Mouse (Mus musculus) liver, embryonic 15.5 days (tissue): ENCODE data around the gene Ccdc30. TPM values are rescaled to one million over a fixed set of nuclear protein-coding genes. Genes with fewer than 3 reads are reported as not detected.

Experiments
- ATAC-seq: fragments of 200-750 bp; cut with Nextera tagmentation; 2 replicates; pipeline ENCODE4 v1.8.0; 2017; ENCODE audit warnings: moderate number of reproducible peaks, mild to moderate bottlenecking, moderate library complexity; ENCODE audit not compliant: insufficient read depth
- H3K27ac ChIP-seq: fragments of 300-500 bp; sonication (generic); replicated peaks from 2 replicates; pipeline ENCODE4 v1.5.1; 2015; ENCODE audit warnings: mild to moderate bottlenecking, inconsistent platforms
- H3K27me3 ChIP-seq: fragments of 300-500 bp; sonication (generic); 2 replicates; pipeline ENCODE4 v1.6.1; 2015; ENCODE audit warnings: mild to moderate bottlenecking, inconsistent platforms
- H3K36me3 ChIP-seq: fragments of 300-500 bp; sonication (generic); replicated peaks from 2 replicates; pipeline ENCODE4 v1.6.1; 2015; ENCODE audit warnings: moderate library complexity, mild to moderate bottlenecking, inconsistent platforms
- H3K4me1 ChIP-seq: fragments of 300-500 bp; sonication (generic); replicated peaks from 2 replicates; pipeline ENCODE4 v1.6.1; 2015; ENCODE audit warnings: inconsistent platforms
- H3K4me2 ChIP-seq: fragments of 300-500 bp; sonication (generic); 2 replicates; pipeline ENCODE4 v1.6.1; 2015; ENCODE audit warnings: moderate library complexity, mild to moderate bottlenecking, inconsistent platforms
- H3K4me3 ChIP-seq: fragments of 300-500 bp; sonication (generic); replicated peaks from 2 replicates; pipeline ENCODE4 v1.5.1; 2015; ENCODE audit warnings: mild to moderate bottlenecking, inconsistent platforms
- H3K9ac ChIP-seq: fragments of 300-500 bp; sonication (generic); 2 replicates; pipeline ENCODE4 v1.6.1; 2015; ENCODE audit warnings: moderate library complexity, mild to moderate bottlenecking, inconsistent platforms
- H3K9me3 ChIP-seq: fragments of 300-500 bp; sonication (generic); replicated peaks from 2 replicates; pipeline ENCODE4 v1.6.1; 2016; ENCODE audit warnings: inconsistent platforms
- WGBS: fragments of 180-500 bp; shearing (Covaris S2); methylation state at CpG from one replicate; pipeline ENCODE4 v1.1.7; 2015; ENCODE audit warnings: mixed read lengths; ENCODE audit not compliant: insufficient replicate concordance; 5-methylcytosine and 5-hydroxymethylcytosine counted together
- polyA plus RNA-seq: library from polyadenylated mRNA; unstranded; fragments of >200 nt; fragmentation: Nextera tagmentation; extraction: Ambion mirVana; gene quantifications from 2 replicates; pipeline ENCODE4 v1.2.1, GENCODE M21; 2015

The Ccdc30 gene
- polyA plus RNA-seq, 1 experiment from 2014 or later, result 1.1 TPM

- H3K9ac ChIP-seq, result no peak overlapping the region
- peaks cover 46% of the 10 kb centered on the region for H3K4me1 ChIP-seq
- no peak for ATAC-seq
- peaks cover 33% of the 10 kb centered on the region for H3K27me3 ChIP-seq
- WGBS, result 45% methylated on average over 3 of the region's 3 CpGs
- H3K4me3 ChIP-seq, result no peak overlapping the region
- no peaks in the 10 kb centered on the region for H3K36me3 ChIP-seq
- no peaks in the 10 kb centered on the region for H3K9me3 ChIP-seq
- H3K4me2 ChIP-seq, result no peak overlapping the region
- no peak overlapping the region for H3K27ac ChIP-seq
Observed at GRCm38 (mm10) chr4:119417270-119417669, 1.9 kb upstream of the Ccdc30 start.

- no peak for ATAC-seq
Observed at GRCm38 (mm10) chr4:119412791-119413190, 2.5 kb downstream of the Ccdc30 start.

DNA sequence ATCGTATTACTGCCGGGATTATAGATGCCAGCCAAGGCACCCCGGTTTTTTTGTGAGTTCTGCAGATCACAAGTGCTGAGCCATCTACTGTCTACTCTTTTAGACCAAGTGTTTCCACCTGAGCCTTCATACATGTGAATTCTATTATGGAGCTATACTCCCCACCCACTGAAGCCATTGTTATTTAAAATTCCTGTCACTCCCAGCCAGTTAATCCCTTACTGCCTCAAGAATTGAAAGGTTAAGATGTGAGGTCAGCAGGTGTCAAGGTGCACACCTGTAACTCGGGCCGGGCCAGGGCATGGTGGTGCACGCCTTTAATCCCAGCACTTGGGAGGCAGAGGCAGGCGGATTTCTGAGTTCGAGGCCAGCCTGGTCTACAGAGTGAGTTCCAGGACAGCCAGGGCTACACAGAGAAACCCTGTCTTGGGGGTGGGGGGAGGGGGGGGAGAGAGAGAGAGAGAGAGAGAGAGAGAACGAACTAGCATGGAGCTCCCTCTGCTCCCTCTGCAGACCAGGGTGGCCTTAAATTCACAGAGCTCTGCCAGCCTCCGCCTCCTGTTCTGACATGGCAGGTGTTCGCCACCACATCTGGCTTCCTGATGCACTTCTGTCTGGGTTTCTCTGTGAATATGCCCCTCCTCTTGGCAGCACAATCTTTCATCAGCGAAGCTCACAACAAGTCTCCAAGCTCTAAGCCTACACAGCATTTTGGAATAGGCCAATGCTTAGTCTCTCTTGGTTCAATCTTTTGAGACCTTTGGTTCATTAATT is 3.3 kb downstream of the Ccdc30 start:
- 61% methylated on average over 12 of the region's 12 CpGs for WGBS
- no peak overlapping the region for H3K9ac ChIP-seq

More at GRCm38 (mm10) chr4:119412791-119413190, 2.5 kb downstream of the Ccdc30 start:
- Histone ChIP-seq H3K27ac (no peak overlapping the region), H3K4me1 (peaks cover 19% of the 10 kb centered on the region), H3K27me3 (peaks cover 38% of the 10 kb centered on the region), H3K9ac (no peak overlapping the region), H3K4me3 (no peak overlapping the region), H3K4me2 (no peak overlapping the region), H3K9me3 (no peaks in the 10 kb centered on the region), H3K36me3 (no peaks in the 10 kb centered on the region)
- WGBS, result 36% methylated on average over 6 of the region's 6 CpGs

DNA sequence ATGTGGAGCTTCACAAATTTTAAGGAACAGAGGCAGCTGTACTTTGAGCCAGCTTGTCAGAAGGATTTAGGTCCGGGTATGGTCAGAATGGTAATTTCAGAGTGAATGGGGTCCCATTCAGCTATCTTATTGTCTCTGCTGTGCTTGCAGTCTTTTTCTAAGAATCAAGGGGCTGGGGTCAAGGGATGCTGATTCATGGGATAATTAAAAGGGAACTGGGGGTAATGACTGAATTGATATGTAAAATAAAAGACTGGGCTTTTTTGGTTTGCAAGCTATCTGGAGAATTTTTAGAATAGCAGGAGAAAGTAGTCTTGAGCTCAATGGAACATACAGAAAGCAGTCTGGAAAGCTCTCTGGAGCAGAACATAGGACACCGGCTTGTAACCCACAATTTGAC is 11.9 kb downstream of the Ccdc30 start:
- H3K4me3 ChIP-seq, result no peak overlapping the region
- no peaks in the 10 kb centered on the region for H3K4me1 ChIP-seq
- no peak for ATAC-seq
- H3K27ac ChIP-seq, result no peak overlapping the region
- no peaks in the 10 kb centered on the region for H3K9me3 ChIP-seq
- H3K4me2 ChIP-seq, result no peak overlapping the region
- H3K27me3 ChIP-seq, result no peaks in the 10 kb centered on the region
- WGBS, result 70% methylated on average over 2 of the region's 2 CpGs
- no peaks in the 10 kb centered on the region for H3K36me3 ChIP-seq
- H3K9ac ChIP-seq, result no peak overlapping the region

More for the DNA sequence above, 3.3 kb downstream of the Ccdc30 start:
- Histone ChIP-seq H3K4me3 (no peak overlapping the region), H3K4me1 (peaks cover 12% of the 10 kb centered on the region), H3K36me3 (no peaks in the 10 kb centered on the region), H3K4me2 (no peak overlapping the region), H3K27ac (no peak overlapping the region), H3K9me3 (no peaks in the 10 kb centered on the region), H3K27me3 (peaks cover 38% of the 10 kb centered on the region)
- no peak for ATAC-seq

- Histone ChIP-seq H3K4me2 (no peak overlapping the region), H3K9ac (no peak overlapping the region), H3K4me1 (no peaks in the 10 kb centered on the region), H3K27ac (no peak overlapping the region), H3K27me3 (no peaks in the 10 kb centered on the region), H3K36me3 (no peaks in the 10 kb centered on the region), H3K9me3 (no peaks in the 10 kb centered on the region), H3K4me3 (no peak overlapping the region)
- 42% methylated on average over 7 of the region's 7 CpGs for WGBS
- no peak for ATAC-seq
Observed at GRCm38 (mm10) chr4:119400896-119401295, 14.4 kb downstream of the Ccdc30 start.

- no peaks in the 10 kb centered on the region for H3K27me3 ChIP-seq
- H3K9ac ChIP-seq, result no peak overlapping the region
- H3K36me3 ChIP-seq, result no peaks in the 10 kb centered on the region
- no peak for ATAC-seq
- 74% methylated on average over 7 of the region's 7 CpGs for WGBS
- no peak overlapping the region for H3K27ac ChIP-seq
- H3K4me3 ChIP-seq, result no peak overlapping the region
- no peaks in the 10 kb centered on the region for H3K4me1 ChIP-seq
- H3K4me2 ChIP-seq, result no peak overlapping the region
- no peaks in the 10 kb centered on the region for H3K9me3 ChIP-seq
Observed at GRCm38 (mm10) chr4:119398751-119399150, 16.6 kb downstream of the Ccdc30 start.

DNA sequence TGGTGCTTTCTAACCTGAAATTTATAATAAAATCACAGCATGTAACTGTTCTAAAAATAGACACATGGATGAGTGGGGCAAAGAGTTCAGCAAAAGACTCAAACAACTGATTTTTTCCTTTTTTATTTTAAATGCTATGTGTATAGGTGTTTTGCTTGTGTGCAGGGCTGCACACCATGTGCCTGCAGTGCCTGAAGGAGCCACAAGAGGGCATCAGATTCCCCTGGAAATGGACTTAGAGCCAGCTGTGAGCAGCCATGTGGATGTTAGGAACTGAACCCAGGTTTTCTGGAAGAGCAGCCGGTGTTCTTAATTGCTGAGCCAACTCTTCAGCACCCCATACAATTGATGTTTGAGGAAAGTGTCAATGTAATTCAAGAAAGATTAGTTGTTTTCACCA is 25.0 kb downstream of the Ccdc30 start:
- no peak for ATAC-seq
- H3K4me3 ChIP-seq, result no peak overlapping the region
- H3K36me3 ChIP-seq, result no peaks in the 10 kb centered on the region
- H3K27ac ChIP-seq, result no peak overlapping the region
- no peak overlapping the region for H3K9ac ChIP-seq
- H3K9me3 ChIP-seq, result no peaks in the 10 kb centered on the region
- 69% methylated on average over 1 of the region's 1 CpGs for WGBS
- no peaks in the 10 kb centered on the region for H3K4me1 ChIP-seq
- no peaks in the 10 kb centered on the region for H3K27me3 ChIP-seq
- no peak overlapping the region for H3K4me2 ChIP-seq

DNA sequence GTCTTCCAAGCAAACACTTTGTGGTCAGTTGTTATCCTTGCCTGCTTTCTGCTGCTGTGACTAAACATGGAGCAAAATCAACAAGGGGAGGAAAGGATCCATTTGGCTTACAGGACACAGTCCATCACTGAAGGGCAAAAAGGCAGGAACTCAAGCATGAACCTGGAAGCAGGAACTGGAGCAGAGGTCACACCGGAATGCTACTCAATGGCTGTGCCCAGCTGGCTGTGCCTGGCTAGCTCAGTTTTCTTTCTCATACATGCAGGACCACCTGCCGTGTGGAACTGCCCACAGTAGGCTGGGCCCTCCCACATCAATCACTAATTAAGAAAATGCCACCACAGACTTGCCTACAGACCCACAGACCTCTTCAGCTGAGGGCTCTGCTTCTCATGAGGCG is 26.1 kb downstream of the Ccdc30 start:
- no peaks in the 10 kb centered on the region for H3K27me3 ChIP-seq
- H3K4me2 ChIP-seq, result no peak overlapping the region
- no peaks in the 10 kb centered on the region for H3K9me3 ChIP-seq
- H3K9ac ChIP-seq, result no peak overlapping the region
- no peak overlapping the region for H3K4me3 ChIP-seq
- no peaks in the 10 kb centered on the region for H3K4me1 ChIP-seq
- no peak overlapping the region for H3K27ac ChIP-seq
- no peak for ATAC-seq
- no peaks in the 10 kb centered on the region for H3K36me3 ChIP-seq
- WGBS, result 57% methylated on average over 3 of the region's 3 CpGs

DNA sequence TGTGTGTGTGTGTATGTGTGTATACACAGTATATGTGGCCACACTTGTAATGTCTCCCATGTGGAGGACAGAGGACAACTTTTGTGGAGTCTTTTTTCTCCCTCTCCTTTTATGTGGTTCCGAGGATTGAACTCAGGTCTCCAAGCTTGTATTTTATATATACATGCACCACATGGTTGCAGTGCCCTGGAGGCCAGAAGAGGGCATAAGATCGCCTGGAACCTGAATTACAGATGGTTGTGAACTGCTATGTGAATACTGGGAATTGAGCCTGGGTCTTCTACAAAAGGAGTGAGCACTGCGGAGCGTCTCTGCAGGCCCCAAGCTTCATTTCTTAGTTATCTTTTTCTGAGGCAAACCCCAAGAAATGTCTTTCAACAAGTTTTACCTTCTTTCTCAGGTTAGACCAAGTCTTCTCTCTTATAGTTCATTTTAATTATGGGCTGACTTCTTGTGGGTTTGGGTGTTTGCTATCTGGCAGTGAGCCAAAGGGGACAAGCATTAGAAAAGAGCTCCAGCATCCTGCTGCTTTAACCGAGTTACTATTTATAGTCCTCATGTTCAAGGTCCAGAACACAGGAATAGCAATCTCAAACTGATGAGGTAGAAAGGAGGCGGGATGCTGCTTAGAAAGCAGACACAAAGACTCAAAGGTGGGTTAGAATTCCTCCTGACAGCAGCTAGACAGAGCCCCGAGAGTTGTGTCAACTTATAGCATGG is 33.7 kb downstream of the Ccdc30 start:
- no peak for ATAC-seq
- Histone ChIP-seq H3K4me2 (no peak overlapping the region), H3K36me3 (no peaks in the 10 kb centered on the region), H3K9me3 (no peaks in the 10 kb centered on the region), H3K9ac (no peak overlapping the region), H3K4me1 (no peaks in the 10 kb centered on the region), H3K27me3 (no peaks in the 10 kb centered on the region), H3K27ac (no peak overlapping the region), H3K4me3 (no peak overlapping the region)
- WGBS, result 48% methylated on average over 7 of the region's 7 CpGs

GRCm38 (mm10) chr4:119369460-119369859 is 45.9 kb downstream of the Ccdc30 start:
- no peak overlapping the region for H3K4me2 ChIP-seq
- ATAC-seq, result no peak
- H3K36me3 ChIP-seq, result no peaks in the 10 kb centered on the region
- H3K27ac ChIP-seq, result no peak overlapping the region
- no peaks in the 10 kb centered on the region for H3K9me3 ChIP-seq
- H3K9ac ChIP-seq, result no peak overlapping the region
- H3K4me3 ChIP-seq, result no peak overlapping the region
- H3K4me1 ChIP-seq, result no peaks in the 10 kb centered on the region
- no peaks in the 10 kb centered on the region for H3K27me3 ChIP-seq
- WGBS, result 68% methylated on average over 6 of the region's 6 CpGs

GRCm38 (mm10) chr4:119366758-119367526 is 48.4 kb downstream of the Ccdc30 start:
- H3K27me3 ChIP-seq, result no peaks in the 10 kb centered on the region
- no peaks in the 10 kb centered on the region for H3K9me3 ChIP-seq
- no peaks in the 10 kb centered on the region for H3K36me3 ChIP-seq
- no peak for ATAC-seq
- H3K4me3 ChIP-seq, result no peak overlapping the region
- 39% methylated on average over 4 of the region's 4 CpGs for WGBS
- no peak overlapping the region for H3K4me2 ChIP-seq
- H3K9ac ChIP-seq, result no peak overlapping the region
- no peaks in the 10 kb centered on the region for H3K4me1 ChIP-seq
- no peak overlapping the region for H3K27ac ChIP-seq
